Mouse (Mus musculus) NIH3T3 (cell line): ENCODE measurements at regions not wholly inside any gene's neighbourhood (a gene's known extent, or its start where the extent isn't known, plus 50 kb on each side); places are given as distances from the start of the nearest gene placed in this dataset.

Experiments used
- DNase-seq: peaks from one replicate; pipeline ENCODE4 v3.0.0-alpha.2; 2012; ENCODE audit warnings: low read depth

GRCm38 (mm10) chr5:91198620-91199019 lies 59.2 kb downstream of the Areg start:
- DNase-seq: peak; percentile 65

- no peak for DNase-seq
Measured at GRCm38 (mm10) chr5:91200448-91200847, 61.0 kb downstream of the Areg start.

- peak; percentile 31 for DNase-seq
Measured at GRCm38 (mm10) chr5:91204225-91205005, 65.0 kb downstream of the Areg start.

- DNase-seq: no peak
Measured at GRCm38 (mm10) chr5:91205350-91205880, 66.0 kb downstream of the Areg start.

GRCm38 (mm10) chr5:91206569-91207490 lies 67.4 kb downstream of the Areg start:
- peak; percentile 31 for DNase-seq

GRCm38 (mm10) chr5:91220174-91220573 lies 80.8 kb downstream of the Areg start:
- no peak for DNase-seq

GRCm38 (mm10) chr5:91241656-91242055 lies 102.3 kb downstream of the Areg start:
- peak; percentile 76 for DNase-seq

- DNase-seq: no peak
Measured at GRCm38 (mm10) chr5:91247444-91247843, 108.0 kb downstream of the Areg start.

GRCm38 (mm10) chr5:91261895-91262294 lies 122.5 kb downstream of the Areg start:
- no peak for DNase-seq

GRCm38 (mm10) chr5:91262526-91262925 lies 123.1 kb downstream of the Areg start:
- DNase-seq: no peak

GRCm38 (mm10) chr5:91270747-91271146 lies 131.3 kb downstream of the Areg start:
- peak; percentile 6 for DNase-seq

GRCm38 (mm10) chr5:91271416-91271815 lies 131.4 kb downstream of the Btc start:
- no peak for DNase-seq

GRCm38 (mm10) chr5:91274411-91274810 lies 128.4 kb downstream of the Btc start:
- DNase-seq: peak; percentile 6

GRCm38 (mm10) chr5:91278466-91278865 lies 124.3 kb downstream of the Btc start:
- no peak for DNase-seq

GRCm38 (mm10) chr5:91279464-91279863 lies 123.3 kb downstream of the Btc start:
- no peak for DNase-seq

- DNase-seq: peak; percentile 93
Measured at GRCm38 (mm10) chr5:91282969-91283368, 119.8 kb downstream of the Btc start.

GRCm38 (mm10) chr5:91293073-91293472 lies 109.7 kb downstream of the Btc start:
- no peak for DNase-seq

- DNase-seq: no peak
Measured at GRCm38 (mm10) chr5:91294957-91295356, 107.8 kb downstream of the Btc start.

GRCm38 (mm10) chr5:91297068-91297467 lies 105.7 kb downstream of the Btc start:
- peak; percentile 65 for DNase-seq

- no peak for DNase-seq
Measured at GRCm38 (mm10) chr5:91302114-91302513, 100.7 kb downstream of the Btc start.

GRCm38 (mm10) chr5:91302943-91303342 lies 99.9 kb downstream of the Btc start:
- peak; percentile 50 for DNase-seq

GRCm38 (mm10) chr5:91303702-91304101 lies 99.1 kb downstream of the Btc start:
- no peak for DNase-seq

GRCm38 (mm10) chr5:91307031-91307430 lies 95.8 kb downstream of the Btc start:
- peak; percentile 71 for DNase-seq
